Mouse (Mus musculus): ENCODE results near the gene Atxn1. TPM values are rescaled to one million over a fixed set of nuclear protein-coding genes. Genes with fewer than 3 reads are reported as not detected.

The Atxn1 gene
- total and polyA plus RNA-seq, 3 experiments: 8.0 to 13.1 (median 9.7) TPM

GRCm38 (mm10) chr13:45511706-45512435, 452.9 kb downstream of the Atxn1 start:
- in situ Hi-C loops (cut with MboI; ENCODE audit: low pct_ligation_motif_present, low pct_unique_long_range_greater_than_20kb, low sequenced_read_pairs) (no loop called here), dilution Hi-C loops (cut with MboI; ENCODE audit: extremely low pct_ligation_motif_present, extremely low pct_unique_long_range_greater_than_20kb, low sequenced_read_pairs) (no loop called here)
- no peak overlapping the region for H3K9ac ChIP-seq (ENCODE audit: insufficient read depth, low read depth)
- TF ChIP-seq MAX (IDR thresholded peaks at IDR 0.05; ENCODE audit: low read length) (no peak), EP300 (IDR thresholded peaks at IDR 0.05; ENCODE audit: low read length) (no peak), POLR2A (IDR thresholded peaks at IDR 0.05; ENCODE audit: low read depth, low read length) (no peak), ETS1 (conservative IDR thresholded peaks at IDR 0.05; ENCODE audit: low read depth, low read length) (no peak), SIN3A (IDR thresholded peaks at IDR 0.05; ENCODE audit: low read length) (no peak), JUN (IDR thresholded peaks at IDR 0.05; ENCODE audit: insufficient read depth, low read depth, low read length) (no peak), TCF12 (IDR thresholded peaks at IDR 0.05; ENCODE audit: low read depth, low read length) (no peak), HCFC1 (IDR thresholded peaks at IDR 0.05; ENCODE audit: low read depth, low read length) (no peak), NRF1 (IDR thresholded peaks at IDR 0.05; ENCODE audit: low read depth, low read length) (no peak), CHD2 (IDR thresholded peaks at IDR 0.05; ENCODE audit: low read length) (no peak), MXI1 (IDR thresholded peaks at IDR 0.05; ENCODE audit: low read depth, low read length) (no peak), NELFE (IDR thresholded peaks at IDR 0.05; ENCODE audit: low read depth, low read length) (no peak), ELF1 (IDR thresholded peaks at IDR 0.05; ENCODE audit: low read depth, low read length) (no peak), ZKSCAN1 (IDR thresholded peaks at IDR 0.05; ENCODE audit: borderline replicate concordance, low read depth, low read length) (no peak), CHD1 (IDR thresholded peaks at IDR 0.05; ENCODE audit: low read depth, low read length) (no peak), E2F4 (IDR thresholded peaks at IDR 0.05; ENCODE audit: insufficient replicate concordance, low read depth, low read length) (no peak), GABPA (IDR thresholded peaks at IDR 0.05; ENCODE audit: insufficient replicate concordance, low read depth, low read length) (no peak), USF2 (conservative IDR thresholded peaks at IDR 0.05; ENCODE audit: low read depth, low read length) (no peak), TBP (conservative IDR thresholded peaks at IDR 0.05; ENCODE audit: low read depth, low read length) (no peak), SMC3 (IDR thresholded peaks at IDR 0.05; ENCODE audit: low read depth, low read length) (no peak)
- no peaks in the 10 kb centered on the region for H3K9me3 ChIP-seq (replicated peaks; ENCODE audit: low read length)
- H3K4me1 ChIP-seq (ENCODE audit: control insufficient read depth in 1 of 2, insufficient read depth in 2 of 2): peaks cover 0 to 4% of the 10 kb centered on the region in 2 experiments; a peak in 2 of 4 replicates
- no peak overlapping the region for H3K27ac ChIP-seq (ENCODE audit: insufficient read depth, low read depth)
- H3K4me3 ChIP-seq (replicated peaks in 1 of 3; ENCODE audit: low read depth in 2 of 3, low read length in 2 of 3, poor library complexity in 1 of 3): no peak overlapping the region
- no peaks in the 10 kb centered on the region for H3K79me2 ChIP-seq (replicated peaks; ENCODE audit: control insufficient read depth, extremely low read depth, insufficient read depth, poor library complexity, severe bottlenecking)
- H3K36me3 ChIP-seq (replicated peaks in 1 of 2; ENCODE audit: control insufficient read depth in 1 of 2, insufficient read depth in 1 of 2, low read length in 1 of 2): no peaks in the 10 kb centered on the region
- H3K27me3 ChIP-seq (replicated peaks): peaks cover 4% of the 10 kb centered on the region
- H3K4me2 ChIP-seq (ENCODE audit: insufficient read depth, low read depth, poor library complexity, severe bottlenecking): no peak overlapping the region
- no peak for DNase-seq (ENCODE audit: extremely low read depth)

- Histone ChIP-seq H3K4me1 (ENCODE audit: control insufficient read depth in 1 of 2, insufficient read depth in 2 of 2) (peaks cover 0 to 4% of the 10 kb centered on the region in 2 experiments; a peak in 2 of 4 replicates), H3K27ac (ENCODE audit: insufficient read depth, low read depth) (no peak overlapping the region), H3K27me3 (replicated peaks) (peaks cover 6% of the 10 kb centered on the region), H3K4me2 (ENCODE audit: insufficient read depth, low read depth, poor library complexity, severe bottlenecking) (no peak overlapping the region), H3K9ac (ENCODE audit: insufficient read depth, low read depth) (no peak overlapping the region), H3K36me3 (replicated peaks in 1 of 2; ENCODE audit: control insufficient read depth in 1 of 2, insufficient read depth in 1 of 2, low read length in 1 of 2) (no peaks in the 10 kb centered on the region), H3K79me2 (replicated peaks; ENCODE audit: control insufficient read depth, extremely low read depth, insufficient read depth, poor library complexity, severe bottlenecking) (no peaks in the 10 kb centered on the region), H3K9me3 (replicated peaks; ENCODE audit: low read length) (no peaks in the 10 kb centered on the region), H3K4me3 (replicated peaks in 1 of 3; ENCODE audit: low read depth in 2 of 3, low read length in 2 of 3, poor library complexity in 1 of 3) (no peak overlapping the region)
- in situ Hi-C loops (cut with MboI; ENCODE audit: low pct_ligation_motif_present, low pct_unique_long_range_greater_than_20kb, low sequenced_read_pairs): no loop called here
- dilution Hi-C loops (cut with MboI; ENCODE audit: extremely low pct_ligation_motif_present, extremely low pct_unique_long_range_greater_than_20kb, low sequenced_read_pairs): no loop called here
- no peak for DNase-seq (ENCODE audit: extremely low read depth)
- TF ChIP-seq NRF1 (IDR thresholded peaks at IDR 0.05; ENCODE audit: low read depth, low read length) (no peak), ZC3H11A (IDR thresholded peaks at IDR 0.05; ENCODE audit: low read depth, low read length) (no peak), SMC3 (IDR thresholded peaks at IDR 0.05; ENCODE audit: low read depth, low read length) (no peak), E2F4 (IDR thresholded peaks at IDR 0.05; ENCODE audit: insufficient replicate concordance, low read depth, low read length) (no peak), MAFK (IDR thresholded peaks at IDR 0.05; ENCODE audit: insufficient replicate concordance, low read length) (no peak), SIN3A (IDR thresholded peaks at IDR 0.05; ENCODE audit: low read length) (no peak), EP300 (IDR thresholded peaks at IDR 0.05; ENCODE audit: low read length) (no peak), PAX5 (IDR thresholded peaks at IDR 0.05; ENCODE audit: low read length) (no peak), POLR2AphosphoS2 (IDR thresholded peaks at IDR 0.05; ENCODE audit: low read depth, low read length) (no peak), MAZ (IDR thresholded peaks at IDR 0.05; ENCODE audit: low read depth, low read length) (no peak), RCOR1 (conservative IDR thresholded peaks at IDR 0.05; ENCODE audit: low read depth, low read length) (no peak), GABPA (IDR thresholded peaks at IDR 0.05; ENCODE audit: insufficient replicate concordance, low read depth, low read length) (no peak), ETS1 (conservative IDR thresholded peaks at IDR 0.05; ENCODE audit: low read depth, low read length) (no peak), CTCF (conservative IDR thresholded peaks at IDR 0.05 in 1 of 2, IDR thresholded peaks at IDR 0.05 in 1 of 2; ENCODE audit: low read depth in 2 of 2, low read length in 2 of 2) (no peak), JUN (IDR thresholded peaks at IDR 0.05; ENCODE audit: insufficient read depth, low read depth, low read length) (no peak), KAT2A (IDR thresholded peaks at IDR 0.05; ENCODE audit: insufficient replicate concordance, low read length) (no peak), ZMIZ1 (IDR thresholded peaks at IDR 0.05; ENCODE audit: low read depth, low read length) (no peak), UBTF (IDR thresholded peaks at IDR 0.05; ENCODE audit: low read depth, low read length) (no peak)
Measured at GRCm38 (mm10) chr13:45509366-45509765, 455.4 kb downstream of the Atxn1 start.
